19 mouse cellular contexts compared by ENCODE assay signal in genomic region chr12:110808430-110808829, GRCm38 (mm10). TPM values are rescaled to one million over a fixed set of nuclear protein-coding genes. Genes with fewer than 3 reads are reported as not detected.
A peak's percentile ranks its signal among the peaks of the same experiment; 100 is the strongest.
DNase-seq lines count a peak whose midpoint lies in the region; ATAC-seq and TF ChIP-seq lines count a peak whose summit lies in the region.
"Had no signal": no experiment of that assay in that cellular context is flagged by ENCODE, and none has a peak within 500 bp of the region (broad histone marks: within the 10 kb centered on the region; RNA-seq: fewer than 3 reads in every experiment).

No protein-coding gene starts in this region.

- H3K4me1 ChIP-seq in kidney, postnatal 0 days (replicated peaks; ENCODE audit: insufficient read depth, low read length), result no peaks in the 10 kb centered on the region
- peaks cover 27% of the 10 kb centered on the region for H3K4me1 ChIP-seq in neural tube, embryonic 13.5 days (replicated peaks)
- H3K4me1 ChIP-seq in neural tube, embryonic 15.5 days, result peaks cover 23% of the 10 kb centered on the region
- H3K4me1 ChIP-seq: liver, embryonic 13.5 days had no signal

- no peaks in the 10 kb centered on the region for H3K9me3 ChIP-seq in kidney, postnatal 0 days (replicated peaks; ENCODE audit: low read length)
- no peaks in the 10 kb centered on the region for H3K9me3 ChIP-seq in neural tube, embryonic 13.5 days
- H3K9me3 ChIP-seq in neural tube, embryonic 15.5 days (replicated peaks), result no peaks in the 10 kb centered on the region
- H3K9me3 ChIP-seq: G1E; heart, embryonic 15.5 days; limb, embryonic 12.5 days; liver, embryonic 13.5 days had no signal

- H3K27me3 ChIP-seq in kidney, postnatal 0 days (ENCODE audit: insufficient read depth, low read length), result no peaks in the 10 kb centered on the region
- H3K27me3 ChIP-seq in neural tube, embryonic 13.5 days, result no peaks in the 10 kb centered on the region
- H3K27me3 ChIP-seq in neural tube, embryonic 15.5 days (replicated peaks), result no peaks in the 10 kb centered on the region
- H3K27me3 ChIP-seq: heart, embryonic 15.5 days; limb, embryonic 12.5 days; liver, embryonic 13.5 days had no signal

- no peak overlapping the region for H3K4me3 ChIP-seq in kidney, postnatal 0 days (replicated peaks; ENCODE audit: low read depth, low read length)
- H3K4me3 ChIP-seq in neural tube, embryonic 13.5 days, result no peak overlapping the region
- no peak overlapping the region for H3K4me3 ChIP-seq in neural tube, embryonic 15.5 days (replicated peaks)
- H3K4me3 ChIP-seq: heart, adult 2 months; heart, embryonic 15.5 days; limb, embryonic 12.5 days; liver, embryonic 13.5 days had no signal

- peaks cover 5% of the 10 kb centered on the region; the same call in 1 of the 2 replicates for H3K36me3 ChIP-seq in kidney, postnatal 0 days (ENCODE audit: insufficient read depth, low read length)
- peaks cover 30% of the 10 kb centered on the region; the same call in 1 of the 2 replicates for H3K36me3 ChIP-seq in neural tube, embryonic 13.5 days
- H3K36me3 ChIP-seq in neural tube, embryonic 15.5 days, result peaks cover 6% of the 10 kb centered on the region; the same call in 1 of the 2 replicates
- H3K36me3 ChIP-seq: heart, embryonic 15.5 days; liver, embryonic 13.5 days had no signal

- ATAC-seq in kidney, postnatal 0 days (replicated peaks; ENCODE audit: low FRiP score, low read depth), result no peak
- ATAC-seq in neural tube, embryonic 13.5 days (ENCODE audit: low read depth), result 0 out of 2 replicates have a peak, but pooled peaks have one; percentile 29
- no peak for ATAC-seq in neural tube, embryonic 15.5 days (ENCODE audit: low FRiP score)
- ATAC-seq: CD4-positive, CD25-positive, alpha-beta regulatory T cell, adult 4 months had no signal

- H3K4me2 ChIP-seq in kidney, postnatal 0 days (ENCODE audit: low read length), result no peak overlapping the region
- no peak overlapping the region for H3K4me2 ChIP-seq in neural tube, embryonic 13.5 days
- H3K4me2 ChIP-seq in neural tube, embryonic 15.5 days, result no peak overlapping the region
- H3K4me2 ChIP-seq: heart, embryonic 15.5 days; hindbrain, embryonic 14.5 days; limb, embryonic 12.5 days; liver, embryonic 13.5 days had no signal

- TF ChIP-seq CTCF in kidney, postnatal 0 days (IDR thresholded peaks at IDR 0.05; ENCODE audit: low read depth), result no peak

- no peak overlapping the region for H3K9ac ChIP-seq in kidney, postnatal 0 days (ENCODE audit: low read depth, low read length)
- no peak overlapping the region for H3K9ac ChIP-seq in neural tube, embryonic 13.5 days
- H3K9ac ChIP-seq in neural tube, embryonic 15.5 days (replicated peaks), result no peak overlapping the region
- H3K9ac ChIP-seq: heart, embryonic 15.5 days; hindbrain, embryonic 14.5 days; limb, embryonic 12.5 days; liver, embryonic 13.5 days had no signal

- DNase-seq in embryo, embryonic 10 days (ENCODE audit: low spot score), result peak; percentile 26
- no peak for DNase-seq in embryo, embryonic 9.5 days (ENCODE audit: extremely low spot score)
- peak; percentile 9 for DNase-seq in kidney, postnatal 0 days (ENCODE audit: low spot score)
- DNase-seq in kidney, postnatal 36 days, result no peak
- DNase-seq in retina, embryonic 14.5 days (ENCODE audit: low spot score), result peak; percentile 51
- DNase-seq in ovary, postnatal 10 days (ENCODE audit: low spot score), result no peak
- DNase-seq: adrenal gland, adult 2 months; cerebellum, adult 11 months; heart, adult 2 months; layer of hippocampus, adult 9-11 months; liver, embryonic 13.5 days had no signal

- 62% methylated on average over 10 of the region's 10 CpGs for WGBS in kidney, postnatal 0 days
- WGBS in neural tube, embryonic 13.5 days, result 23% methylated on average over 10 of the region's 10 CpGs
- 22% methylated on average over 10 of the region's 10 CpGs for WGBS in neural tube, embryonic 15.5 days

- peak overlapping the region; percentile 44 for H3K27ac ChIP-seq in kidney, postnatal 0 days
- H3K27ac ChIP-seq in neural tube, embryonic 13.5 days (replicated peaks), result no peak overlapping the region
- no peak overlapping the region for H3K27ac ChIP-seq in neural tube, embryonic 15.5 days (replicated peaks)
- H3K27ac ChIP-seq: heart, adult 2 months; heart, embryonic 15.5 days; hindbrain, embryonic 14.5 days; limb, embryonic 12.5 days; liver, embryonic 13.5 days; macrophage had no signal

RNA-seq across cellular contexts. Expression of gene Mok, which starts 32.3 kb away (rescaled TPM):
- polyA plus RNA-seq in kidney, postnatal 0 days (2015; fragmentation: Nextera tagmentation; extraction: Ambion mirVana), result 8.9 and 9.6 TPM in 2 replicates
- 10.8 and 11.7 TPM in 2 replicates for polyA plus RNA-seq in neural tube, embryonic 13.5 days (2015; fragmentation: Nextera tagmentation; extraction: Ambion mirVana)
- polyA plus RNA-seq in neural tube, embryonic 15.5 days (2015; fragmentation: Nextera tagmentation; extraction: Ambion mirVana), result 10.8 and 12.3 TPM in 2 replicates

RNA-seq across cellular contexts. Expression of gene Zfp839, which starts 41.6 kb away (rescaled TPM):
- polyA plus RNA-seq in kidney, postnatal 0 days (2015; fragmentation: Nextera tagmentation; extraction: Ambion mirVana), result 2.2 and 2.3 TPM in 2 replicates
- polyA plus RNA-seq in neural tube, embryonic 13.5 days (2015; fragmentation: Nextera tagmentation; extraction: Ambion mirVana), result 3.9 and 4.3 TPM in 2 replicates
- 5.0 and 5.1 TPM in 2 replicates for polyA plus RNA-seq in neural tube, embryonic 15.5 days (2015; fragmentation: Nextera tagmentation; extraction: Ambion mirVana)

Comparison
In these comparisons a context has a peak if more than half of its experiments do, and no peak if none do; other contexts are left out.
1. DNase-seq: peak in embryo, embryonic 10 days (single experiment), kidney, postnatal 0 days (single experiment) and retina, embryonic 14.5 days (single experiment); none in embryo, embryonic 9.5 days (single experiment), kidney, postnatal 36 days (0 of 2) and ovary, postnatal 10 days (single experiment).